Mouse (Mus musculus) Muller cell, postnatal 12 days (primary cell): ENCODE measurements around the gene Tspyl3.

Experiments used
- DNase-seq: peaks from one replicate; pipeline ENCODE4 v3.0.0-alpha.2; 2015; ENCODE audit errors: inconsistent ontology term

The Tspyl3 gene

GRCm38 (mm10) chr2:153227959-153228358, 2.7 kb upstream of the Tspyl3 start:
- DNase-seq = no peak

DNA sequence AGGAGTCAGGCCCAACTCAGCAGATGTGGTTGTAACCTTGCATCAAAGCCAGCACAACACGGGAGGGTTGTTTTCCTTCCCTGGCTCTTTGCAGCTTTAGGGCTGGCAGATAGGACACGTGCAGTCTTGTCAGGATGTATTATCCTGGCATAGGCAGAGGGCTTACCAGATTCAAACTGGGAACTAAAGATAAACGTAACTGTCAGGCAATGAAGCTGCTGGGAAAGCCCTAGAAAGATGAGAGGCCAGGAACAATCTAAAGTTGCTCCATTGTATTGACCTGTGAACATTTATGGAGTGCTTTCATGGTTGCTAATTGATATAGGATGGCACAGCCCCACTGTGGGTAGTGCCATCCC, 333 bp upstream of the Tspyl3 start:
- DNase-seq = no peak

GRCm38 (mm10) chr2:153222566-153222965, 2.7 kb downstream of the Tspyl3 start:
- no peak for DNase-seq

GRCm38 (mm10) chr2:153222130-153222529, 3.1 kb downstream of the Tspyl3 start:
- no peak for DNase-seq

GRCm38 (mm10) chr2:153221620-153222019, 3.6 kb downstream of the Tspyl3 start:
- no peak for DNase-seq

DNA sequence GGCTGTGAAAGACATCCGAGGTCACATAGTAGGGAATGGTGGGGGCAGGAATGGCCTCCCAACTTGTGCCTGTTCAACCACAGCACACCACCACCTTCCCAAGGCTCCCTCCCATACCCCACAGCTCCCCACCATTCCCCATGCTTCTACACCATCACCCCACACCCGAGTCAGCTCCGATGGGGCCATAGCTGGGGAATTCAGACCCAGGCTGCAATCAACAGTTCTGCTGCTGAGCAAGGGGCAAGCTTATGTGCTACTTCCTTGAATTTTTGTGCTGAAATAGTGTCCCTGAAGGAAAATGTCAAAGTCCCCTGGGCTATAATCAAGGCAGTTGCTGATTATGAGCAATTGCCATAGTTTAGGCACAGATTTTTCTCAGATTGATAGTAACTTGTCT, 6.7 kb downstream of the Tspyl3 start:
- no peak for DNase-seq

- DNase-seq = no peak
Measured at GRCm38 (mm10) chr2:153217826-153218340, 7.4 kb downstream of the Tspyl3 start.

DNA sequence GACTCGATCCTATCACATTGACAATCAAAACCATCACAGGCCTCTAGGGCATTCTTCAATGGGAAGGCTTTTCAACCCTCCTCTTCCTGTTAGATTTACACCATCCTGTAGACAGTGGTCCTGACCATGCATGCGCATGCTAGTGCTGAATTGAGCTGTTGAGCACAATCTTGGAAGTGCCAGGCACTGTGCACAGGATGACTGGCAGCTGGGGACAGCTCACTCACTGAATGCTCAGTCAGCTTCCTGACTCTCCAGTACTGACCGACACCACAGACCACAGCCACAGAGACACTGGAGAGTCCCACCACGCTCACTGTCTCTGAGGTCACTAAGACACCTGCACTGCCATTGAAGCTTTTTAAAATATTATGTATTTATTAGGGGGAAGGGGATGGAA, 9.8 kb downstream of the Tspyl3 start:
- DNase-seq = no peak

GRCm38 (mm10) chr2:153214771-153215259, 10.4 kb downstream of the Tspyl3 start:
- DNase-seq = no peak

DNA sequence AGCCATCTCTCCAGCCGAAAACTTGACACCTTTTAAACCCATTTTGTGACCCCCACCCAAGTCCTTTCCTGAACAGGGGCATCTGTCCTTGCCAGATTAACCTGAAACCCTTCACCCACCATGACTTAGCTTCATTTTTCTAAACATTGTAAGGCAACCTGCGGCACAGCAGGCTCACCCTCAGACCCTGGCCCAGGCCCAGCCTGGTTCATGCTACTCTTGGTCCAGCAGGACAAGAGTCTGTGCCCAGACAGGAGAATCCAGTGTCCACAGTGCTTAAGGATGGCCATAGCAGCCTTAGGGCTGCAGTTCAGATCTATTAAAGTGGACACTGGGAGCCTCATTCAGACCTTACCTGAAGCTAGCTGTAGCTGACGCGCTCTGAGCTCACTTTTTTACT, 11.9 kb downstream of the Tspyl3 start:
- DNase-seq = no peak

- DNase-seq = no peak
Measured at GRCm38 (mm10) chr2:153211451-153211850, 13.8 kb downstream of the Tspyl3 start.

GRCm38 (mm10) chr2:153209286-153209685, 16.0 kb downstream of the Tspyl3 start:
- no peak for DNase-seq

DNA sequence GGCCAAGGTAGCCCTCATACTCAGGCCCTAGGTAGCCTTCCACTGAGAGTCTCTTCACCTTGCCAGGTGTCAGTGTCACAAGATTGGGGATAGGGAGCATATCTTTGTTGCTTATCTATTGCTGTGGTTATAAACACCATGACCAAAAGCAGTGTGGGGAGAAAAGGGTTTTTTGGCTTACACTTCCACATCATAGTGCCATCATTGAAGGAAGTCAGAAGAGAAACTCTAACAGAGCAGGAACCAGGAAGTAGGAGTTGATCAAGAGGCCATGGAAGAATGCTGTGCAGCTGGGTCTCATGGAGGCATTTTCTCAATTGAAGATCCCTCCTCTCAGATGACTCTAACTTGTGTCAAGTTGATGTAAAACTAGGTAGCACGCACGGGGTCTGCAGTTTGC, 17.1 kb downstream of the Tspyl3 start:
- no peak for DNase-seq

DNA sequence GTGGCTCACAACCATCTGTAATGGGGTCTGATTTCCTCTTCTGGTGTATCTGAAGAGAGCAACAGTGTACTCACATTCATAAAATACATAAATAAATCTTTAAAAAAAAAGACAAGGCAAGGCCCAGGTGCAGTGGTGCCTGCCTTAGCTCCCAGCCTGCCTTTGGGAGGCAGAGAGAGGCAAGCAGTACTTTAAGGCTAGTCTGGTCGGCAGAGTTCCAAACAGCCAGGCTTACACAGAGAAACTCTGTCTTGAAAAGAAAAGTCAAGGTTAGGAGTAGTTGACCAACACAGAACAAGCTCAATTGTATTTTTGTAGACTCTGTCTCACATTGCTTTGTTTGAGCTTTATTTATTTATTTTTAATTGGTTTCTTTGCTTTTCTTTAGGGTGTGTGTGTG, 22.5 kb downstream of the Tspyl3 start:
- no peak for DNase-seq

GRCm38 (mm10) chr2:153199114-153199513, 26.1 kb downstream of the Tspyl3 start:
- DNase-seq = no peak

DNA sequence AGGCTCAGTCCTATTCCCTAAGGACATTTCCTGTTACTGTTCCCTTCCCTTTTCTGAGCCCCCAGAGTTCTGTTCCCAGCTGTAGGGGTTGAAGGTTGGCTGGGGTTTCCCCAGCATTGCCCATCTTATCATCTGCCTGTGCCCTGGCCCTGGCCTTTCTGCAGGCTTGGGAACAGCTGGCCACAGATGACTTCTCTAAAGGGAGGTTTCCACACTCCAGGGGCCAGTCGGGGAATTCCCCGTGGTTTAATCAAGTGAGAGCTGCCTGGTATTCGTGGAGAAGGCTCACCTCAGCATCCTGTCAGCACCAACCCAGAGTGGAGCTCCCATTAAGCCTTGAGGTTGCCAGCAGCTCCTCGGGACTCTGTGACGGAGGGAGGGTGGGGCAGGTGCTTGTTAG, 26.8 kb downstream of the Tspyl3 start:
- no peak for DNase-seq

DNA sequence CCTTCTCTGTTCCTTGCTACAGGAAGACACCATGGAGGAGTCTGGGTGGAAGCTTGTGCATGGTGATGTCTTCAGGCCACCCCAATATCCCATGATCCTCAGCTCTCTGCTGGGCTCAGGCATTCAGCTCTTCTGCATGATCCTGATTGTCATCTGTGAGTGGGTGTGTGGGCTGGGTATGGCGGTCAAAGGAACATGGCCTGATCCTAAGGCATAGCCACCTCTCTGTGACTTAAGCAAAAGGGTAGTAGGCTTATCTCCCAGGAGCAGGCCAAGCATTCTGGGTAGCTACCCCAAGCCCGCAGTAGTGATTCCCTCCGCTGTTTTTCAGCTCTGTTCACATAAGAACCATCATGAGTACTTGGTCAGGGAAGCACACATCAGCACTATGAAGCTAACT, 31.0 kb downstream of the Tspyl3 start:
- DNase-seq = no peak

DNA sequence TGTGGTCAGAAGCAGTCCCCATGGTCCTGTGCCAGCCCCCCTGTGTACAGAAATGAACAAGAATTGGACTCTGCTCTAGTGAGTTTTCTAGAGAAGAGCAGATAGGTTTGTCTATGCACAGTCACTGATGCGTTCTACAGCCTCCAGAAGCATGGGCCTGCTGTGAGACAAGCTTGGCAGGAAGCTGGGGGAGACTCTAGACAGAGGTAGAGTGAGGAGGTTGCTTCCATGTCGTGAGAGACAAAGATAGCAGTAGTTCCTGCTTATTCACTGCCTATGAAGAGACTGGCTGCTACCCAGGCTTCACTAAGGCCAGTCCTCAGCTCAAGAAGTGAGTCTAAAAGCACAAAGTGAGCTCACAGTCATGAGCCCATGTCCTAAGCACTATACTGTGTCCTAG, 34.0 kb downstream of the Tspyl3 start:
- DNase-seq = no peak

- no peak for DNase-seq
Measured at GRCm38 (mm10) chr2:153187848-153188247, 37.4 kb downstream of the Tspyl3 start.

GRCm38 (mm10) chr2:153186176-153186591, 39.1 kb downstream of the Tspyl3 start:
- DNase-seq = peak; percentile 56

DNA sequence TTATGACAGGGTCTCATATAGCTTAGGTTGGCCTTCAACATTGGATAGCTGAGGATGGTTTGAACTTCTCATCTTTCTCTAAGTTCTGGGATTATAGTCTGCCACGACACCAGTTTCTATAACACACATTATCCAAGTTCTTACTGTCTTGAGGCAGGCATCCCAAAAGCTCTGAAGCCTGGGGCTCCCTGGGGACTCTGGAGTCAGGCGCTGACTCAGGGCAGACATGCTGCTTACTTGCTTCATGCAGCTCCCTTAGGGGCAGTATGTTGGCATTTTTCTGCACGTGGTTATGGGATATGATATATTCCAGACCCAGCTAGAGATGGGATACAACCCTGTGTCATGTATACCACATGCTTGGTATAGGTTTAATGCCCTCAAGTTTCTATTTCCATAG, 45.3 kb downstream of the Tspyl3 start:
- no peak for DNase-seq

DNA sequence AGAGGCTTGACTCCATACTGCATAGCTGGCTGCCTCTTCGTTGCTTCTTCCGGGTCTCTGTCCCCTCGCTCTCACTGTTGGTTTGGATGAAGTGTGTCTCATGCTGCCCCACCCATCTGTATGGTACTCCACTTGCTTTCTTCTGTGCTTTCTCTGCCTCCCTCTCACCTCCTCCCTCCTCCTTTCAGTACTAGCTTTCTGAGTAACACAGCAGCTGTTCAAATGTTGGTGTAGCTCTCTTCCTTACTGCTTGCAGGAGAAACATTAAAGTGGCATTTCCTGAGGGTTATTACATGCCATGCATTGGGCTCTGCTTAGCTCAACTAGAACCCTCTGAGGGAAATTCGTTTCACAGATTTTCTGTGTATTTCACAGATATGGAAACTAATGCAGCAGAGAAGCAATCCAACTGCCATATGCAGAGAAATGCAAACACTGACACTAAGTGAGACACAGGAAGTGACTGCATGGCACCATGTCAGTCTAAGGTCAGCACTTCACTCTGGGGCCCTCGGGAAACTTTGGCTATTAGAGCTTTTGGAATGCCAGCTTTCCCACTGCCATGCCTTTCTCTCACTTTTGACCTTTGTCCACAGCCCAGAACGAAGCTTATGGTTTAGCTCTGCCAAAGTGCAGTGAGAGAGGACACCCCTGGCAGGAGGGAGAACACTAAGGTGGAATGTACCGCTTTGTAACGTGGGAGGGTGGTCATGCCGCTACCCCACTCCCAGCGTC, 45.9 kb downstream of the Tspyl3 start:
- DNase-seq = no peak

DNA sequence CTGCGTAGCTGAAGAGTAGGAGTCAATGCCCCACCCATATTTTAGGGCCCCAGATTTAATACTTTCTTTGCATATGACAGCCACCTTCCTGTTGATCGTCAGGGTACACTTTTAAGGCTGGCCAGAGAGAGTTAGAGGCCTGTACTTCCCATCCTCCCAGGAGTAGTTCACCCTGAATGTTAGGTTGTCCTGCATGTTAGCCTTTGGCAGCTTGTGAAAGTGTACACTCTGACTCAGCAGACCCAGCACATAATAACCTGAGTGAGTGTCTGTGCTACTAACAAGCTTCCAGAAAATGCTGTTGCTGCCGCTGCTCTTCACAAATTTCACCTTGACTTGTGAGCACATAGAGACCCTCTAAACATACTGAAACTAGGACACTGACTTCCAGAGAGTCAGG, 48.1 kb downstream of the Tspyl3 start:
- no peak for DNase-seq
